Mouse (Mus musculus) adrenal gland, postnatal 25 days (tissue): ENCODE measurements around the gene Zbtb3. TPM values are rescaled to one million over a fixed set of nuclear protein-coding genes. Genes with fewer than 3 reads are reported as not detected.
"Not testable (repeated sequence)": the region's sequence is repeated elsewhere in the genome, so short reads cannot be mapped to it uniquely, and the experiment has no call there.

Source experiments
- DNase-seq: peaks from one replicate; pipeline ENCODE4 v3.0.0; 2021; ENCODE audit warnings: mixed read lengths
- total RNA-seq: library from RNA; stranded (reverse); gene quantifications from 2 replicates; pipeline ENCODE4 v1.2.3, GENCODE M21; 2021

Zbtb3 gene
- total RNA-seq, 1 experiment from 2014 or later, result 3.9 TPM

GRCm38 (mm10) chr19:8803879-8804660 is 1.7 kb downstream of the Zbtb3 start:
- no peak for DNase-seq

- no peak for DNase-seq
Measured at GRCm38 (mm10) chr19:8806810-8807209, 4.5 kb downstream of the Zbtb3 start.

- no peak for DNase-seq
Measured at GRCm38 (mm10) chr19:8815812-8816211, 13.5 kb downstream of the Zbtb3 start.

DNA sequence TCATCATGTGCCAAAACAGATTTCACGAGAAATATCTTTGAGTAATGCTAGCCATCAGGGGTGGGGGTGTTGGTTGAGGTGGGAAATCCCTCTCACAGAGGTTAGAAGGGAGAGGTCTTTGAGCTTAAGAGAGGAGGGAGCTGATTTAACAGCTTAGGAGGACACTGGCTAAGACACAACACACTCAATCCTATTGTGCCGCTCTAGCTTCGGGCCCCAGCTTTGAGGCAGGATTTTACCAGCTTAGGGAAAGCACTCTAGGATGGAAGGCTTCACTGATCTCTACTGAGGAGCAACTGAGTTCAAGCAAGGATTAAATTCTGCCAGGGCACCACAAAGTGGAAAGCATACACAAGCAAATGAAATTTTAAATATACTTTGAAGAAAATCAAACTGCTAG is 14.6 kb downstream of the Zbtb3 start:
- DNase-seq, result no peak

- DNase-seq, result no peak
Measured at GRCm38 (mm10) chr19:8818301-8818798, 16.0 kb downstream of the Zbtb3 start.

DNA sequence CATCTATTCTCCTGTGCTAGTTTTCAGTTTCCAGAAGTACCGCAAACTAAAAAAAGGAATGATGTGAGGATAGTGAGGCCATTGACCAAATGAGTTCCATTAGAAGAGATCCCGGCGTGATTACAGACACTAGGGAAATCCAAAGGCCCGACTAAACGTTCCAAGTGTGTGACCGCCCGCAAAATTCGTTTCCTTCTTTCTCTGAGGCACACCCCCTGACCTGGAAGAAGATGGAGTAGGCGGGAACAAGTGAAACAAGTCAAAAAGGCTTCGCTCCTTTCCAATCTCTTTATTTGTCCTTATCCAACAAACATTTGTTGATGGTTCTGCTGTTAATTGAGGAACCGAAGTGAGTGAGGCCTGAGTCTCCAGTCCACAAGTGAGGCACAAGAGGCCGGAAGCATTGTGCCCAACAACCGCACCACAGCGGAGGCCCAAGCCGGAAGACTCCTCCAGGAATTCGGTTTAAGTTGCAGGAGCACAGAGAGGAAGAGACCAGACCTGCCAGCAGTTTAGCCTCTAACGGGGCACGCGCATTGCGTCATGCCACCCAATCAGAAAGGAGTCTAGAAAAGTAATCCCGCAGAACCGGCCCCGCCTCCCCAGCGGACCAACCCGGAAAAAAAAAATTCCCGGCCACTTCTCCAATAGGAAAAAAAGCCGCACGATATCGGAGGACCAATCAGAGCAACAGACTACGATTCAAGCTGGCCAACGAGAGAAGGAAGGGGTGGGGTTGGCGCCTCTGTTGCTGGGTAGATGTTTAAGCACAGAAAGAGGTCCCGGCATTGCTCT is 16.6 kb downstream of the Zbtb3 start, which contains the start of gene Ttc9c:
TSS of gene Ttc9c (minus strand) at position 533 of the 795 bp plus-strand sequence.
- peak; percentile 94 for DNase-seq

DNA sequence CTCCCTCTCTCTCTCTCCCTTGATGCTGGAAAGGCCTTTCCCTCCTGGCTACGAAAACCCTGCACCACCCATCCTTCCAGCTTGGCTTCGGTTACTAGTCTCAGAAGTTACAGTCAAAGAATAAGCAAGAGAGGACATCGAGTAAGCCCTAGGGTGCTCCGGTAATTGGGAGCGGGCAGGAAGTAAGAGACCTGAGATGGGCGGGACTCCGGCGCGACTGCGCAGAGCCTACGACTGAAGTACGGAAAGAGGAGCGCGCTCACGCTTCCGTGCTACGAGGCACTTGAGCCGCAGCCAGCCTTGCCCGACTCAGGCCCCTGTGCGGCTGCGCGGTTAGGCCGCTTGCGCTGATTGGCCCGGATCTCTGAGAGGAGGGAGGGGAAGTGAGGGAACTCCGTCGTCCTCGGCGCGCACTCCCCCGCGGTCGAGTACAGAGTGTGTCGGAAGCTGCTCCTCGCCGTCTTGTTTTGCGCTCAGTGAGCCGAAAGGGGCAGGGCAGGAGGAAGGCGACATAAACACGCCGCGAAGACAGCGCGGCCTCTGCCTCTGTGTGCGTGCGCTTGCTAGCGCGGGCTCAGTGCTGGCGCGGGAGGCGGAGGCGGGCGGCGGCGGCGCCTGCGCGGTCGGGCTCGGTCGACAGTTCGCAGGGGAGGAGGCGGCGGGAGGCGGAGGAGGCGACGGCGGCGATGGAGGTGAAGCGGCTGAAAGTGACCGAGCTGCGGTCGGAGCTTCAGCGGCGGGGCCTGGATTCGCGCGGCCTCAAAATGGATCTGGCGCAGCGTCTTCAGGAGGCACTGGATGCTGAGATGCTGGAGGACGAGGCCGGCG is 17.5 kb downstream of the Zbtb3 start, which contains the start of gene Hnrnpul2:
TSS of gene Hnrnpul2 (plus strand) at position 415 of the 828 bp plus-strand sequence.
- peak; percentile 99 for DNase-seq

- no peak for DNase-seq
Measured at GRCm38 (mm10) chr19:8820424-8820956, 18.1 kb downstream of the Zbtb3 start.

DNA sequence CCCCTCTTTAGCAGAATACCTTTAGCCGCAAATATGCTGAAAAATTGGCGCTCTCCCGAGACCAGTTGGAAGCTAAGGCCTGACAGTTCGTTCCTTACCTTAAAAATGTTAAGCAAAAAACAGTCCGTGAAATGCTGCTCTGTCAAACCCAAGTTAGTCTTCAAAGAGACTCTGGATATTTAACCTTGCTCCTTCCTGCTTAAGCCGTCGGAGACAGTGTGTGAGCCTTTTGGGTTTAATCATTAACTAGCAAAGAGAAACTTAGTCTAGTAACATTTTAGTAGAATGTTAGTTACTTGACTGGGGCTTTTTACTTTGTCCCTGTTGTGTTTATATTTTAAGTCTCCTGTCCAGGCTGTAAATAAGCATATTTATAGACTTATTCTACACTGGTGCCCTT is 18.8 kb downstream of the Zbtb3 start:
- DNase-seq, result no peak

- no peak for DNase-seq
Measured at GRCm38 (mm10) chr19:8822696-8823095, 20.3 kb downstream of the Zbtb3 start.

GRCm38 (mm10) chr19:8829660-8830059 is 27.3 kb downstream of the Zbtb3 start, which contains the start of gene AC129217.1:
Gene AC129217.1 (plus strand): TSS chr19:8829773.
- no peak for DNase-seq

- no peak for DNase-seq
Measured at GRCm38 (mm10) chr19:8830664-8831063, 28.3 kb downstream of the Zbtb3 start.

GRCm38 (mm10) chr19:8831262-8831661 is 28.9 kb downstream of the Zbtb3 start:
- no peak for DNase-seq

DNA sequence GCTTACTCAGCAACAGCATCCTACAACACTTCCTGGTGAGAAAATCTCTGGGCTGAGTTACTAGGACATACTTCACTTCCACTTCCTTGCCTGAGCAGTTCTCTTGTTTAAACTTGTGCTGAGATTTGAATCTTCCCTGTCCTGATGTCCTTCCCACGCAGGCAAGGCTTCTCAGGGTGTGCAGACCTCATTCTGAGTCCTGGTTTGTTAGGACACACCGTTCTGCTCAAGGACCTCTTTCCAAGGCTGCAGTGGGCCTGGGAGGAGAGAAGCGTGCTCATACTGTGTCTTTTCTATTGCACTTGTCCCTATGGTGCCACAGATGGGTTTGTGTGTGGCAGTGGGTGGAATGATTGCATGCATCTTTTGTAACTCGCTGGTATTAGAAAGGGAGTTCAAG is 30.6 kb downstream of the Zbtb3 start:
- DNase-seq, result no peak

- DNase-seq, result not testable (repeated sequence)
Measured at GRCm38 (mm10) chr19:8836327-8836726, 34.0 kb downstream of the Zbtb3 start.

GRCm38 (mm10) chr19:8837251-8837791 is 35.0 kb downstream of the Zbtb3 start, which contains the start of gene Bscl2:
Gene Bscl2 (plus strand): TSS chr19:8837467.
- peak; percentile 73 for DNase-seq

DNA sequence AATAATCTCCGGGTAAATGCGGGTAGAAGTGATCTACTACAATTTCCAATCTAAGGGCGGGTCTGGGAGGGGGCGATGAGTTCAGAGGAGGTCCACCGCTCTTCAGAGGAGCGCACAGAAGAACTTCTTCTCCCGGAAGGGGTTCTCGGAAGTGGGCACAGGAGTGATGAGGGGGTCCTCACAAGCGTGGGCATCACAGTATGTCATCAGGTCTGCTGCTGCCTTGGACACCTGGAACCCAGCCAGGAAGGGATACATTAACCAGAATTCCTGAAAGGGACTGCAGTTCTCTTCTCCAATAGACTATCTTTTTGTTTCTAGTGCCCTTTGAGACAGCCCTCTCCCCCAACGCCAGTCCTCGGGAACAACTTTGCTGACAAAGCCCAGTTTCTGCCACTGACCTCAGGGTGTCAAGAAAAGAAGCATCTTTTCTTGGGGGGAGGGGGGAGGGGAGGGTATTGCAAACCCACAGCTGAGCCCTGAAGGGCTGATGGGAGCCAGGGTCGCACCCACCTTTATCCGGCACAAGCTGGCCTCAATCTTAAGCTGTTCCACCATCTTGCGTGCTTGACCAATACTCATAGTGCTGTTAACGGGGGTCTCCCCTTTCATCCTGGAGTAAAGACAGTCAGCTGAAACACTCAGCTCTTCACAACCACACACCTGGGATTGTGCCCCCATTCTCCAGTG is 35.8 kb downstream of the Zbtb3 start:
- DNase-seq, result no peak

DNA sequence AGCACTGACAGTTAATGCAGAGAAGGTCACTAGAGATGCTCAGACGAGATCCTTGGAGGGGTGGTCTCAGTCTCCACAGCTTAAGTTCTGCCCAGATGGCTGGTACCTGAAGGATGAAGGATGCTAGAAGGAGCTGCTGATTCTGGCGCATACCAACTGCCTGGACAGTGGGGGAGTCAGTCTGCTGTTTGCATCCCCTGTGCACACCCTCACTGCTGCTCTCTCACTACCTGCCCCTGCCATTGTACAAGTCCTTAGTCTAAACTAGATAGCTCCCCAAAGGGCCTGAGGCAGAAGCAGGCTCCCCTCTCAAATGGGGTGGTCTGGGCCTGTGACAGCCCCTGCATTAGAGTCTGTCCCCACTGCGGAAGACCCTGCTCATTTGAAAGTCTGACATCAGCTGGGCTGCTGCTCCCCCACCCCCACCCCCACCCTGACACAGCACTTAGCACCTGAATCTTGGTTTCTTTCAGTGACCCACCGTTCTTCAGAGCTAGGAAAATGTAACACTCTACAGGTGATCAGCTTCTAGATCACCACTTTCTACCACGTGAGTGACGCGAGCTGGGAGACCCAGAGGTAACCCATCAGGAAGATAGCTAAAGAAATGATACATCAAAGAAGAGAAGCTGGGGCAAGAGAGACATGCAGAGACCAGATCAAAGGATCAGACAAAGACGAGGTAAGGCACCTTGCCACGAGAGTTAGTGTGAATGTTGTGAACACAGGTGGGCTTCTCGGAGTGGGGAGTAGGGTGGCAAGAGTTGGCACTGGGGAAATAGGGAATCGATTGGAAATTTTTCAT is 37.0 kb downstream of the Zbtb3 start, which contains the start of gene Gng3:
TSS of gene Gng3 (minus strand) at position 92 of the 805 bp plus-strand sequence.
- no peak for DNase-seq

DNA sequence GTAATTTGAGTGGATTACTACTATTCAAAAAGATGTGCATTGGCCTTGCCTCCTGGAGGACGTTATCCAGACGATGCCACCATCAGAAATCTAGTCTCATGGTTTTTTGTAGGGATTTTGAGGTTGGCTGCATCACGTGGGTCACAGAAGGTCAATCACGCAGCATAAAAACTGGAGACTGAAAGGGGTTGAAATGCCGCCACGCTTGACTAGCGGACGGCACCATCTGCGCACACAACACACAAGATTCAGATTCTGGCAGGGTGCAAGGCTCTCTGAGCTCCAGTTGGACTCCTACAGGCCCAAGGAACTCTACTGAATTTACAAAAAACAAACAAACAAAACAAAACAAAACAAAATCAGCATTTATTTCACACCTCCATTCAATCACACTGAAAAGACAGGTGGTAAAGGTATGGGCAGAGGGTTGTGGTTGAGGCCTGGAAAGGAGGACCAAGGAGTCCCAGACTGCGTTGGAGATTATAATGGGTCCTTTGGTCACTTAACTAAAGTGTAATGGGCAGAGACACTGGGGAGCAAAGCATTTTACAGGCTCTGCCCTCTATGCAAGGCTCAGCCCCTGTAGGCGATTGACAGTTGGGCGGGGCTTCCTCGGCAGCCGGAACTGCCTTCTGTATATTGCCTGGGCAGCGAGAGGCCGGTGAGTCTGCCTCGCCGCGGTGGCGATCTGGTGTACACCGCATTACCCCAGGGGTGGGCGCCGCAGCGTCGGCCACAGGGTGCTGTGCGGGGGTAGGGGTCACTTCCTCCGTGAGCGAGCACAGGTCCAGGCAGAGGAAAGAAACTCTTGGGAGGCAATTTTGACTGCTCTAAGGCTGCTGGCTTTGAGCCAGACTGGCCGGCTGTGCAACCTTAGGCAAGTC is 37.8 kb downstream of the Zbtb3 start:
- peak; percentile 80 for DNase-seq
